ENCODE assay signal across 8 mouse cellular contexts in genomic region chr17:24437016-24437415, GRCm38 (mm10). TPM values are rescaled to one million over a fixed set of nuclear protein-coding genes. Genes with fewer than 3 reads are reported as not detected.
DNase-seq lines count a peak whose midpoint lies in the region; ATAC-seq and TF ChIP-seq lines count a peak whose summit lies in the region.

No protein-coding gene starts in this region.

- no peak overlapping the region for H3K27ac ChIP-seq in hindbrain, embryonic 16.5 days (ENCODE audit: low read depth, low read length)
- H3K27ac ChIP-seq in lung, embryonic 14.5 days (ENCODE audit: low read depth): no peak overlapping the region

- H3K4me2 ChIP-seq in hindbrain, embryonic 16.5 days (ENCODE audit: low read length): no peak overlapping the region
- H3K4me2 ChIP-seq in lung, embryonic 14.5 days: no peak overlapping the region

- peaks cover 63% of the 10 kb centered on the region for H3K36me3 ChIP-seq in E14TG2a.4 (ENCODE audit: insufficient read depth, low read length)
- peaks cover 21% of the 10 kb centered on the region for H3K36me3 ChIP-seq in hindbrain, embryonic 16.5 days (ENCODE audit: control insufficient read depth, insufficient read depth, low read length)
- H3K36me3 ChIP-seq in lung, embryonic 14.5 days (ENCODE audit: insufficient read depth): peaks cover 79% of the 10 kb centered on the region

- H3K27me3 ChIP-seq in E14TG2a.4 (ENCODE audit: insufficient read depth, low read length): no peaks in the 10 kb centered on the region
- no peaks in the 10 kb centered on the region for H3K27me3 ChIP-seq in hindbrain, embryonic 16.5 days (replicated peaks; ENCODE audit: control insufficient read depth, insufficient read depth, low read length)
- H3K27me3 ChIP-seq in lung, embryonic 14.5 days (ENCODE audit: insufficient read depth, low read length): no peaks in the 10 kb centered on the region

- WGBS in hindbrain, embryonic 16.5 days: 63% methylated on average over 5 of the region's 5 CpGs
- 68% methylated on average over 5 of the region's 5 CpGs for WGBS in lung, embryonic 14.5 days

- peak; percentile 77 for TF ChIP-seq CTCF in E14TG2a.4 (conservative IDR thresholded peaks at IDR 0.05; ENCODE audit: low read length)
- peak; percentile 82 for TF ChIP-seq CTCF in lung, embryonic 14.5 days (IDR thresholded peaks at IDR 0.05; ENCODE audit: low read depth)

- DNase-seq in frontal cortex, postnatal 10 days (ENCODE audit: low spot score in 2 of 2): no peak
- DNase-seq in cerebellum, postnatal 36 days: peak; percentile 47 to 67
- peak; percentile 79 for DNase-seq in lung, embryonic 14.5 days
- DNase-seq in retina, postnatal 1 day: peak; percentile 70
- no peak for DNase-seq in ovary, adult 18-20 months (ENCODE audit: low spot score)

- H3K9ac ChIP-seq in hindbrain, embryonic 16.5 days (ENCODE audit: low read depth, low read length): no peak overlapping the region
- no peak overlapping the region for H3K9ac ChIP-seq in lung, embryonic 14.5 days

- H3K4me3 ChIP-seq in E14TG2a.4 (replicated peaks; ENCODE audit: low read length): no peak overlapping the region
- H3K4me3 ChIP-seq in hindbrain, embryonic 16.5 days (ENCODE audit: low read length): no peak overlapping the region
- no peak overlapping the region for H3K4me3 ChIP-seq in lung, embryonic 14.5 days (ENCODE audit: low read depth, low read length)

- no peaks in the 10 kb centered on the region for H3K9me3 ChIP-seq in E14TG2a.4 (ENCODE audit: low read length)
- no peaks in the 10 kb centered on the region for H3K9me3 ChIP-seq in hindbrain, embryonic 16.5 days (ENCODE audit: control insufficient read depth, low read length)
- no peaks in the 10 kb centered on the region for H3K9me3 ChIP-seq in lung, embryonic 14.5 days (ENCODE audit: low read depth, low read length)

- peak; percentile 55; the same call in 1 of the 2 replicates for ATAC-seq in frontal cortex, adult (ENCODE audit: low TSS enrichment)
- peak; percentile 55 for ATAC-seq in hindbrain, embryonic 16.5 days
- peak; percentile 70; the same call in 1 of the 2 replicates for ATAC-seq in lung, embryonic 14.5 days (ENCODE audit: insufficient read depth)

- H3K4me1 ChIP-seq in E14TG2a.4 (replicated peaks; ENCODE audit: low read depth, low read length): peaks cover 17% of the 10 kb centered on the region
- no peaks in the 10 kb centered on the region for H3K4me1 ChIP-seq in hindbrain, embryonic 16.5 days (ENCODE audit: control insufficient read depth, insufficient read depth, low read depth, low read length)
- no peaks in the 10 kb centered on the region for H3K4me1 ChIP-seq in lung, embryonic 14.5 days (ENCODE audit: insufficient read depth)

RNA-seq across cellular contexts. Expression of gene Dnase1l2, which starts 5.9 kb away (rescaled TPM):
- polyA plus RNA-seq in hindbrain, embryonic 16.5 days (2015; fragmentation: Nextera tagmentation; extraction: Ambion mirVana): 6.1 and 9.4 TPM in 2 replicates
- polyA plus RNA-seq in lung, embryonic 14.5 days (2014; fragmentation: Nextera tagmentation; extraction: Ambion mirVana): 1.8 and 2.6 TPM in 2 replicates

RNA-seq across cellular contexts. Expression of gene Eci1, which starts 10.6 kb away (rescaled TPM):
- 48.0 and 59.0 TPM in 2 replicates for polyA plus RNA-seq in hindbrain, embryonic 16.5 days (2015; fragmentation: Nextera tagmentation; extraction: Ambion mirVana)
- polyA plus RNA-seq in lung, embryonic 14.5 days (2014; fragmentation: Nextera tagmentation; extraction: Ambion mirVana): 79.8 and 80.8 TPM in 2 replicates

RNA-seq across cellular contexts. Expression of gene Rnps1, which starts 22.7 kb away (rescaled TPM):
- 304 and 328 TPM in 2 replicates for polyA plus RNA-seq in hindbrain, embryonic 16.5 days (2015; fragmentation: Nextera tagmentation; extraction: Ambion mirVana)
- polyA plus RNA-seq in lung, embryonic 14.5 days (2014; fragmentation: Nextera tagmentation; extraction: Ambion mirVana): 282 and 292 TPM in 2 replicates

RNA-seq across cellular contexts. Expression of gene E4f1, which starts 33.1 kb away (rescaled TPM):
- 42.3 and 43.5 TPM in 2 replicates for polyA plus RNA-seq in hindbrain, embryonic 16.5 days (2015; fragmentation: Nextera tagmentation; extraction: Ambion mirVana)
- 22.3 and 25.2 TPM in 2 replicates for polyA plus RNA-seq in lung, embryonic 14.5 days (2014; fragmentation: Nextera tagmentation; extraction: Ambion mirVana)

RNA-seq across cellular contexts. Expression of gene Pgp, which starts 33.2 kb away (rescaled TPM):
- polyA plus RNA-seq in hindbrain, embryonic 16.5 days (2015; fragmentation: Nextera tagmentation; extraction: Ambion mirVana): 83.9 and 85.4 TPM in 2 replicates
- polyA plus RNA-seq in lung, embryonic 14.5 days (2014; fragmentation: Nextera tagmentation; extraction: Ambion mirVana): 57.9 and 60.2 TPM in 2 replicates

Comparison
In these comparisons a context has a peak if more than half of its experiments do, and no peak if none do; other contexts are left out.
1. DNase-seq: peak in cerebellum, postnatal 36 days (2 of 2), lung, embryonic 14.5 days (single experiment) and retina, postnatal 1 day (single experiment); none in frontal cortex, postnatal 10 days (0 of 2) and ovary, adult 18-20 months (single experiment).
2. Peak in every context shown above with its lines, with median percentiles within 50 percentile points of each other: ATAC-seq.